Mouse (Mus musculus) kidney, adult 18-20 months (tissue): ENCODE measurements at regions not wholly inside any gene's neighbourhood (a gene's known extent, or its start where the extent isn't known, plus 50 kb on each side); places are given as distances from the start of the nearest gene placed in this dataset.
A peak's percentile ranks its signal among the peaks of the same experiment; 100 is the strongest.

Experiments
- DNase-seq: peaks from one replicate; pipeline ENCODE4 v3.0.0; 2021

GRCm38 (mm10) chr10:44819361-44819760 lies 247.6 kb upstream of the Prep start:
- DNase-seq = no peak

- DNase-seq = no peak
These were observed 248.4 kb upstream of the Prep start for GRCm38 (mm10) chr10:44818615-44819014.

- DNase-seq = no peak
These were observed 267.9 kb upstream of the Prdm1 start for GRCm38 (mm10) chr10:44796205-44796604.

- DNase-seq = no peak
These were observed 257.1 kb upstream of the Prdm1 start for GRCm38 (mm10) chr10:44785386-44785785.

GRCm38 (mm10) chr10:44780381-44780958 lies 252.2 kb upstream of the Prdm1 start:
- no peak for DNase-seq

- no peak for DNase-seq
These were observed 251.4 kb upstream of the Prdm1 start for GRCm38 (mm10) chr10:44779568-44780207.

GRCm38 (mm10) chr10:44777214-44777613 lies 248.9 kb upstream of the Prdm1 start:
- no peak for DNase-seq

GRCm38 (mm10) chr10:44776175-44776574 lies 247.9 kb upstream of the Prdm1 start:
- DNase-seq = no peak

- no peak for DNase-seq
These were observed 237.2 kb upstream of the Prdm1 start for GRCm38 (mm10) chr10:44765527-44765926.

GRCm38 (mm10) chr10:44763102-44763501 lies 234.8 kb upstream of the Prdm1 start:
- DNase-seq = no peak

GRCm38 (mm10) chr10:44762068-44762467 lies 233.8 kb upstream of the Prdm1 start:
- no peak for DNase-seq

GRCm38 (mm10) chr10:44761324-44761723 lies 233.0 kb upstream of the Prdm1 start:
- no peak for DNase-seq

- no peak for DNase-seq
These were observed 227.2 kb upstream of the Prdm1 start for GRCm38 (mm10) chr10:44755355-44755957.

- no peak for DNase-seq
These were observed 226.6 kb upstream of the Prdm1 start for GRCm38 (mm10) chr10:44754930-44755329.

- no peak for DNase-seq
These were observed 224.6 kb upstream of the Prdm1 start for GRCm38 (mm10) chr10:44752719-44753390.

GRCm38 (mm10) chr10:44751061-44751460 lies 222.8 kb upstream of the Prdm1 start:
- DNase-seq = peak; percentile 39

GRCm38 (mm10) chr10:44749206-44749605 lies 220.9 kb upstream of the Prdm1 start:
- DNase-seq = peak; percentile 19

- no peak for DNase-seq
These were observed 219.1 kb upstream of the Prdm1 start for GRCm38 (mm10) chr10:44747419-44747818.

- peak; percentile 18 for DNase-seq
These were observed 215.9 kb upstream of the Prdm1 start for GRCm38 (mm10) chr10:44744221-44744620.

- no peak for DNase-seq
These were observed 205.3 kb upstream of the Prdm1 start for GRCm38 (mm10) chr10:44733641-44734040.

- DNase-seq = no peak
These were observed 202.4 kb upstream of the Prdm1 start for GRCm38 (mm10) chr10:44730721-44731120.

- no peak for DNase-seq
These were observed 200.7 kb upstream of the Prdm1 start for GRCm38 (mm10) chr10:44728963-44729362.

- DNase-seq = no peak
These were observed 196.3 kb upstream of the Prdm1 start for GRCm38 (mm10) chr10:44724575-44724974.

- DNase-seq = no peak
These were observed 195.5 kb upstream of the Prdm1 start for GRCm38 (mm10) chr10:44723845-44724244.
